Mouse (Mus musculus) spleen, postnatal 0 days (tissue): ENCODE data around the gene Dnah7a. TPM values are rescaled to one million over a fixed set of nuclear protein-coding genes. Genes with fewer than 3 reads are reported as not detected.

Source experiments
- polyA plus RNA-seq: library from polyadenylated mRNA; unstranded; fragments of >200 nt; fragmentation: Nextera tagmentation; extraction: Ambion mirVana; gene quantifications from 2 replicates; pipeline ENCODE4 v1.2.1, GENCODE M21; 2015

The Dnah7a gene
- 0.18 TPM in 1 of 2 replicates, not detected in the other for polyA plus RNA-seq

GRCm38 (mm10) chr1:53706431-53707361 lies at the start of gene Dnah7a:
Gene Dnah7a (minus strand): TSS chr1:53706784.

DNA sequence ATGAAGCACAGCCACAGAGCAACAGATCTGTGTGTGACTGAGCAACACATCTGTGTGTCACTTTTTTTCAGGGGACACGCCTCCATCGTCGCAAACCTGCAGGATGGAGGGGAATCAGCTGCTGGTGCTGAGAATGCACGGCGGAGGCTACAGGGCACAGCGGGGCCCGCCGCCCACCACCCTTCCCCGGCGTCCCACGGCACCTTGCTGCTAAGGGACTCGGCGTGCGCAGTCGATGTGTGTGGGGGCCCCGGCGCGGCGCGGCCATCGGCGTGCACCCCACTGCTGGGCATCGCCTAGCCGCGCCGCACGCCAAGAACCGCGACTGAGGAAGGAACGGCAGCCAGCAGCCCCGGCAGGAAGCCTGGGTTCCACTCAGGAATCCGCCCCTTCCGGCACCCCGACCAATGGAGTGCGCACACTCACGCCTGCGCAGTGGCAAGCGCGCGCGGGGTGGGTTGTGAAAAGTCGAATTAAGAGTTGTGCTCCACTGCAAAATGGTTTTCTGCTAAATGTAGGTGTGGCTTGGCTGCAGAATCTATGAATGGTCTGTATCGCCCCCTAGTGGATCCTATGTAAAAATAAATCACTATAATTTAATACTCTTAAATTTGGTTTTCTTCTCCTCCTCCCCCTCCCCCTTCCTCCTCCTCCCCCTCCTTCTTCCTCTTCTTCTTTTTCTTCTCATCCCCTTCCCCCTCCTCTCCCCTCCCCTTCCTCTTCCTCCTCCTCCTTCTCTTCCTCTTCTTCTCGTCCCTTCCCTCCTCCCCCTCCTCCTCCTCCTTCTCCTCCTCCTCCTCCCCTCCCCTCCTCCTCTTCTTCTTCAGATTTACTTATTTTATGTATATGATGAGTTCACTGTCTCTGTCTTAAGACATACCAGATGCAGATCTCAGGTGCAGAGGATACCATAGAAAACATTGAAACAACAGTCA lies 354.0 kb downstream of the Dnah7a start, which contains the start of the genes Asdurf, Gm28551 and Asnsd1:
Asdurf (minus strand) TSS at position 293 of the 935 bp plus-strand sequence.
Gm28551 (minus strand) TSS at position 341 of the 935 bp plus-strand sequence.
Asnsd1 (minus strand) TSS at position 426 of the 935 bp plus-strand sequence.

Other genes starting within 250 kb of the Dnah7a start
- gene Stk17b, start 78.4 kb upstream of the Dnah7a start, polyA plus RNA-seq, result 33.7 and 37.0 TPM in 2 replicates